Mouse (Mus musculus) midbrain, embryonic 11.5 days (tissue): ENCODE data around the gene Lsamp. TPM values are rescaled to one million over a fixed set of nuclear protein-coding genes. Genes with fewer than 3 reads are reported as not detected.
"Not testable (repeated sequence)": the region's sequence is repeated elsewhere in the genome, so short reads cannot be mapped to it uniquely, and the experiment has no call there.

Experiments
- ATAC-seq: fragments of 200-750 bp; cut with Nextera tagmentation; 2 replicates; pipeline ENCODE4 v1.8.0; 2017; ENCODE audit warnings: moderate TSS enrichment, moderate library complexity; ENCODE audit not compliant: low FRiP score
- DNase-seq: peaks from one replicate; pipeline ENCODE4 v3.0.0; 2015; ENCODE audit warnings: low spot score; ENCODE audit errors: missing footprints
- H3K27ac ChIP-seq: fragments of 300-500 bp; sonication (generic); 2 replicates; pipeline ENCODE4 v1.5.1; 2014; ENCODE audit warnings: low read depth, low read length
- H3K27me3 ChIP-seq: fragments of 300-500 bp; sonication (generic); 2 replicates; pipeline ENCODE4 v1.6.1; 2014; ENCODE audit warnings: mild to moderate bottlenecking, low read length, moderate library complexity, mixed read lengths; ENCODE audit not compliant: control insufficient read depth, insufficient read depth
- H3K36me3 ChIP-seq: fragments of 300-500 bp; sonication (generic); 2 replicates; pipeline ENCODE4 v1.6.1; 2014; ENCODE audit warnings: mild to moderate bottlenecking, low read length, moderate library complexity, mixed read lengths; ENCODE audit not compliant: control insufficient read depth, insufficient read depth
- H3K4me1 ChIP-seq: fragments of 300-500 bp; sonication (generic); 2 replicates; pipeline ENCODE4 v1.6.1; 2014; ENCODE audit warnings: low read length; ENCODE audit not compliant: control insufficient read depth, insufficient read depth
- H3K4me2 ChIP-seq: fragments of 300-500 bp; sonication (generic); 2 replicates; pipeline ENCODE4 v1.6.1; 2014; ENCODE audit warnings: mild to moderate bottlenecking, moderate library complexity
- H3K4me3 ChIP-seq: fragments of 300-500 bp; sonication (generic); 2 replicates; pipeline ENCODE4 v1.5.1; 2014; ENCODE audit warnings: low read depth, low read length
- H3K9ac ChIP-seq: fragments of 300-500 bp; sonication (generic); 2 replicates; pipeline ENCODE4 v1.6.1; 2014; ENCODE audit warnings: low read length
- H3K9me3 ChIP-seq: fragments of 300-500 bp; sonication (generic); 2 replicates; pipeline ENCODE4 v1.6.1; 2016; ENCODE audit warnings: low read length; ENCODE audit not compliant: control insufficient read depth
- WGBS: fragments of 180-500 bp; shearing (Covaris S2); extraction: QIAGEN DNeasy Blood & Tissue Kit; methylation state at CpG from one replicate; pipeline ENCODE4 v1.1.7; 2014; 5-methylcytosine and 5-hydroxymethylcytosine counted together
- polyA plus RNA-seq: library from polyadenylated mRNA; unstranded; fragments of >200 nt; fragmentation: Nextera tagmentation; extraction: Ambion mirVana; gene quantifications from 2 replicates; pipeline ENCODE4 v1.2.1, GENCODE M21; 2014

Lsamp gene
- polyA plus RNA-seq, 1 experiment from 2014 or later: 13.0 TPM

DNA sequence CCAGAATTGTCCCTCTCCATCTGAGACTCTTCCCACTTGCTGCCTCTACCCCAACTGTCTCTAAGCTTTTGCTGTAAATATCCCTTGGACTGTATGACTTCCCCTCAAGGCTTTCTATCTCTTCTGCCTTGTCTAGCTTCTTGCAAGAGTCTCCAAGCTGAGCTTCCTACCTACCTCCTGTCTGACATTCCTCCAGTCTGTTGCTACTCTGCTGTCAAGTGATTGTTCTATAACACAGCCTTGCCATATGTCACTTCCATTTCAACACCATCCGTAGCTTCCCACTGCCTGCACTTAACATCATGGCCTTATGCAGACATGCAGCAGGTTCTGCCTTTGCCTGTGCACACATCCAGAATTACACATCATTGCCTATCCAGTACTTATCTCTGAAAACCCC is 2012.8 kb downstream of the Lsamp start:
- WGBS: 93% methylated on average over 1 of the region's 1 CpGs
- ATAC-seq (no peak), DNase-seq (peak; percentile 26)

DNA sequence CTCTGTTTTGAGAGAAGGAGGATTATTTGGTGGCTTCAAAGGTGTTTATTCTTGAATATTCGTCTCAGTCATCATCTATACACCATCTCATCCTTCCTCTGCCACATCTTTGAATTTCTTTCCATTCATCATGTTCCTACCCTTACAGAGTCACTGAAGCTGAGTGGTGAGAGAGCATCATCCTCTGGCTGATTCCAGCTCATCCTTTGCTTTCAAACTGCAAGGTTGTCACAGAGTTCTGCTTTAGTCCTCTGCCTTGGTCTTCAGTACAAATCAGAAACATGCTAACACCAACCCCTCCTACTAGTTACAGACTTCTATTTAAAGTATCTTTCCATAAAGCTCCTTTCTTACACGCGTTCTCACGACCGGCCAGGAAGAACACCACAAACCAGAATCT is 2018.8 kb downstream of the Lsamp start:
- Histone ChIP-seq H3K27ac (no peak overlapping the region), H3K36me3 (no peaks in the 10 kb centered on the region), H3K4me3 (no peak overlapping the region), H3K27me3 (no peaks in the 10 kb centered on the region), H3K4me2 (no peak overlapping the region), H3K4me1 (no peaks in the 10 kb centered on the region), H3K9me3 (no peaks in the 10 kb centered on the region), H3K9ac (no peak overlapping the region)
- 90% methylated on average over 5 of the region's 5 CpGs for WGBS
- DNase-seq (peak; percentile 23), ATAC-seq (no peak)

More for the DNA sequence above, 2012.8 kb downstream of the Lsamp start:
- Histone ChIP-seq H3K4me3 (no peak overlapping the region), H3K36me3 (no peaks in the 10 kb centered on the region), H3K9me3 (no peaks in the 10 kb centered on the region), H3K27ac (no peak overlapping the region), H3K4me2 (no peak overlapping the region), H3K27me3 (no peaks in the 10 kb centered on the region), H3K4me1 (no peaks in the 10 kb centered on the region), H3K9ac (no peak overlapping the region)

DNA sequence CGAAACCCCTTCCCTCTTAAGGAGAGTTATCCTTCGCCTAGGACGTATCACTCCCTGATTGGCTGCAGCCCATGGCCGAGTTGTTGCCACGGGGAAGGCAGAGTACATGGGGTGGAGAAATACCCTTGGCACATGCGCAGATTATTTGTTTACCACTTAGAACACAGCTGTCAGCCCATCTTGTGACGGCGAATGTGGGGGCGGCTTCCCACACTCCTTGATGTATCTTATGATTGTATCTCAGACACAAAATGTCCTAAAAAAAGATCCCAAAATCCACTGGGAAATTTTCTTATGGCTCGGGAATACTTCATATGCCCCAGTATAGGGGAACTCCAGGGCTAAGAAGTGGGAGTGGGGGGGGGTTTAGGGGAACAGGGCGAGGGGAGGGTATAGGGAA is 2019.3 kb downstream of the Lsamp start:
- ATAC-seq, H3K27me3 ChIP-seq, H3K36me3 ChIP-seq, H3K4me1 ChIP-seq, H3K9ac ChIP-seq, H3K9me3 ChIP-seq, H3K4me2 ChIP-seq, H3K27ac ChIP-seq, H3K4me3 ChIP-seq: not testable (repeated sequence)
- WGBS: 93% methylated on average over 8 of the region's 11 CpGs
- peak; percentile 33 for DNase-seq

- ATAC-seq (no peak), DNase-seq (no peak)
- no peak overlapping the region for H3K9ac ChIP-seq
- H3K27me3 ChIP-seq: no peaks in the 10 kb centered on the region
- H3K27ac ChIP-seq: no peak overlapping the region
- H3K36me3 ChIP-seq: no peaks in the 10 kb centered on the region
- 91% methylated on average over 1 of the region's 1 CpGs for WGBS
- no peak overlapping the region for H3K4me3 ChIP-seq
- H3K9me3 ChIP-seq: no peaks in the 10 kb centered on the region
- H3K4me1 ChIP-seq: no peaks in the 10 kb centered on the region
- no peak overlapping the region for H3K4me2 ChIP-seq
These were observed 2020.0 kb downstream of the Lsamp start for GRCm38 (mm10) chr16:42004166-42004565.

GRCm38 (mm10) chr16:42014937-42015336 is 2030.8 kb downstream of the Lsamp start:
- no peak for DNase-seq
- Histone ChIP-seq H3K4me2 (no peak overlapping the region), H3K27me3 (no peaks in the 10 kb centered on the region), H3K4me3 (no peak overlapping the region), H3K4me1 (no peaks in the 10 kb centered on the region; the same call in 1 of the 2 replicates), H3K36me3 (no peaks in the 10 kb centered on the region), H3K9ac (no peak overlapping the region), H3K9me3 (no peaks in the 10 kb centered on the region), H3K27ac (no peak overlapping the region)
- ATAC-seq: peak; percentile 63; the same call in 1 of the 2 replicates
- 46% methylated on average over 5 of the region's 5 CpGs for WGBS

DNA sequence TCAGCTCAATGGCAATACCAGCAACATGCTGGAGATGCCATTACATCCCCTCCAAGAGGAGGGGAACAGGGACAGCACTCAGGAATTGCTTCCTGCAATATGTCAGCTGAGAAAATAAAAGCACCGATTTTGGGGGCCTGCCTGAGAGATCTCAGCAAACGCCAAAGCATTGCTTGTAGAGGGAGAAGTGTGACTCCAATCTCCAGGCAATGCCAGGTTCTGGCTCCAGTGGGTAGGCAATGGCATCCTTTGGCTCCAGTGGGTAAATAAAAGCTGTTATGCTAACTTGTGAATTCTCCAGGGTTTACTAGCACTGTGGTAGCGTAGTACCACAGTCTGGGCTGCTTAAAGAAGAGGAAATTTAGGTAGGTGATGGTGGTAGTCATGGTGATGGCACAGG is 2031.3 kb downstream of the Lsamp start:
- Histone ChIP-seq H3K4me2 (no peak overlapping the region), H3K9ac (no peak overlapping the region), H3K27me3 (no peaks in the 10 kb centered on the region), H3K27ac (no peak overlapping the region), H3K9me3 (no peaks in the 10 kb centered on the region), H3K36me3 (no peaks in the 10 kb centered on the region), H3K4me1 (no peaks in the 10 kb centered on the region; the same call in 1 of the 2 replicates), H3K4me3 (no peak overlapping the region)
- no peak for ATAC-seq
- no peak for DNase-seq
- WGBS: 80% methylated on average over 3 of the region's 3 CpGs

GRCm38 (mm10) chr16:42016791-42017643 is 2032.9 kb downstream of the Lsamp start:
- H3K4me1 ChIP-seq: no peaks in the 10 kb centered on the region; the same call in 1 of the 2 replicates
- no peak overlapping the region for H3K27ac ChIP-seq
- H3K4me3 ChIP-seq: no peak overlapping the region
- DNase-seq: no peak
- ATAC-seq: no peak
- H3K4me2 ChIP-seq: no peak overlapping the region
- H3K27me3 ChIP-seq: no peaks in the 10 kb centered on the region
- WGBS: 90% methylated on average over 9 of the region's 9 CpGs
- H3K9me3 ChIP-seq: no peaks in the 10 kb centered on the region
- H3K9ac ChIP-seq: no peak overlapping the region
- no peaks in the 10 kb centered on the region for H3K36me3 ChIP-seq

GRCm38 (mm10) chr16:42022566-42022965 is 2038.4 kb downstream of the Lsamp start:
- no peak overlapping the region for H3K4me3 ChIP-seq
- no peaks in the 10 kb centered on the region for H3K36me3 ChIP-seq
- H3K4me1 ChIP-seq: no peaks in the 10 kb centered on the region
- WGBS: 29% methylated on average over 1 of the region's 1 CpGs
- no peak overlapping the region for H3K9ac ChIP-seq
- ATAC-seq (no peak), DNase-seq (no peak)
- no peak overlapping the region for H3K27ac ChIP-seq
- no peaks in the 10 kb centered on the region for H3K9me3 ChIP-seq
- H3K27me3 ChIP-seq: no peaks in the 10 kb centered on the region
- H3K4me2 ChIP-seq: no peak overlapping the region

DNA sequence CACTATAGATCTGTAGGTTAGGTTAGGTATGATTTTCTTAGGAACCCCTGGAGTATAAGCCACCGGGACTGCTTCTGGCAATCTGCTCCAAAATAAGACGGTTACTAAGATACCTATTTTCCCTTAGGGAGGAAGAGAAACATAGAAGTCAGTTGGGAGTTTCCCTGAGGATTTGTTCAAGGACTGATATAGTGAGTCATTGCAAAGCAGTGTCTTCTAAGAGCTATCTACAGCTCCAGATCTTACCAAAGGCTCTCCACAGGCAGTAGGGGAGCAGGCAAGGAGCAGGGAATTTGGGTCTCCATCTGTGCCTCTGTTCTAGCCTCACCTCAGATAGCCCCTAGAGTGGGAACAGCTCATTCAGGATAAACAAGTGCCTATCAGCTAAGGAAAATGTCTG is 2047.9 kb downstream of the Lsamp start:
- DNase-seq: no peak
- no peak overlapping the region for H3K9ac ChIP-seq

More for the DNA sequence above, 2047.9 kb downstream of the Lsamp start:
- Histone ChIP-seq H3K9me3 (no peaks in the 10 kb centered on the region), H3K36me3 (no peaks in the 10 kb centered on the region), H3K27me3 (no peaks in the 10 kb centered on the region), H3K4me2 (no peak overlapping the region), H3K27ac (no peak overlapping the region), H3K4me3 (no peak overlapping the region), H3K4me1 (no peaks in the 10 kb centered on the region)
- WGBS: 77% methylated on average over 2 of the region's 2 CpGs
- ATAC-seq: no peak
